Mouse (Mus musculus): Measurements from ENCODE around the gene Slit2.

GRCm38 (mm10) chr5:48199380-48199779 is 216.4 kb downstream of the Slit2 start:
- no peak for TF ChIP-seq CTCF (IDR thresholded peaks at IDR 0.05)
- no peak for TF ChIP-seq EP300 (IDR thresholded peaks at IDR 0.05)
